Mouse (Mus musculus): ENCODE measurements around the gene Snapc5.
"Not testable (repeated sequence)": the region's sequence is repeated elsewhere in the genome, so short reads cannot be mapped to it uniquely, and the experiment has no call there.

- TF ChIP-seq POLR2A (IDR thresholded peaks at IDR 0.05; ENCODE audit: borderline replicate concordance, extremely low read depth, insufficient read depth, insufficient read length, poor library complexity, severe bottlenecking); CTCF (IDR thresholded peaks at IDR 0.05; ENCODE audit: borderline replicate concordance, extremely low read depth, insufficient read depth, insufficient read length): not testable (repeated sequence)
These were observed 9.1 kb upstream of the Snapc5 start for GRCm38 (mm10) chr9:64169967-64170366.

Data from brain, embryonic 14.5 days (tissue).